Mouse (Mus musculus) myocyte (in vitro differentiated cells): ENCODE measurements around the gene Eif2ak4.

Experiments
- MAX ChIP-seq: IDR thresholded peaks from one replicate; pipeline ENCODE4 v1.6.1; 2011; ENCODE audit warnings: low read depth, mild to moderate bottlenecking, control low read depth
- MYOG ChIP-seq, 3 experiments: IDR thresholded peaks; one replicate each; pipeline ENCODE4 v1.6.1; 2011; ENCODE audit warnings: control low read depth in 2 of 3, low read depth in 2 of 3, mild to moderate bottlenecking in 2 of 3; ENCODE audit not compliant: insufficient read length in 2 of 3, control insufficient read depth in 1 of 3, insufficient read depth in 1 of 3
- TCF12 ChIP-seq: IDR thresholded peaks from one replicate; pipeline ENCODE4 v1.6.1; 2011; ENCODE audit warnings: mild to moderate bottlenecking, control low read depth; ENCODE audit not compliant: poor library complexity, insufficient read depth, severe bottlenecking

GRCm38 (mm10) chr2:118404336-118404735 is 15.9 kb downstream of the Eif2ak4 start:
- TF ChIP-seq MAX (no peak), TCF12 (no peak), MYOG (IDR thresholded peaks at IDR 0.05; ENCODE audit: control insufficient read depth in 1 of 3, insufficient read depth in 1 of 3, insufficient read length in 2 of 3, low read depth in 2 of 3) (no peak)
